Mouse (Mus musculus) adrenal gland, adult (tissue): ENCODE measurements around the gene Gm20594.

Experiments
- DNase-seq, 2 experiments: peaks; one replicate each; pipeline ENCODE4 v3.0.0; 2022 to 2023; ENCODE audit warnings: low spot score in 1 of 2; ENCODE audit not compliant: inconsistent age in 2 of 2

Gm20594 gene

DNA sequence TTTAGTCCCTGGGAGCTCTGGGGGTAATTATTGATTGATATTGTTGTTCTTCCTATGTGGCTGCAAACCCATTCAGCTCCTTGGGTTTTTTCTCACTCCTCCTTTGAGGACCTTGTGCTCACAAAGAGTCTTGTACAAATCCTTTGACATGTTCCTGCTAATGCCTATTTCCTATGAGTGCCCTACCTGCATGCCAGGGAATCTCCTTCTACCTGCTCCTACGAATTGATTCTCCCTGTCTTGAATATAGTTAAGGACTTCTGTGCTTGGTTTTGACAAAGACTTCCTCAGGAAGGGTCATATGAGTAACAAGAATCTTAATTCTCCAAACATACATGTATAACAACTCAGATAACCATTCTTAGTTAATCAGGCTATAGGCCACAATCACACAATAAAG lies at the start of gene Gm20594:
TSS of gene Gm20594 (plus strand) at position 301 of the 400 bp plus-strand sequence.
- DNase-seq, result no peak

DNA sequence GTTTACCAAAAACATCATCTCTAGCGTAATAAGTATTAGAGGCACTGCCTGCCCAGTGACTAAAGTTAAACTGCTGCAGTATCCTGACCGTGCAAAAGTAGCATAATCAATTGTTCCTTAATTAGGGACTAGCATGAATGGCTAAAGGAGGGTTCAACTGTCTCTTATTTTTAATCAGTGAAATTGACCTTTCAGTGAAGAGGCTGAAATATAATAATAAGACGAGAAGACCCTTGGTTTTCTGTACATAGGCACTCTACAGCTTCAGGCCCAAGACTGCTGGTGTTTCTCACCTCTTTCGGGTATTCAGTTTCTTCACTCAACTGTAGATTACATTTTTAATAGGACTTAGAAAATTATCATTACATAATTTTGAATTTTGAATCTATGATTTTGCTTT lies 398 bp downstream of the Gm20594 start:
- DNase-seq, result no peak

DNA sequence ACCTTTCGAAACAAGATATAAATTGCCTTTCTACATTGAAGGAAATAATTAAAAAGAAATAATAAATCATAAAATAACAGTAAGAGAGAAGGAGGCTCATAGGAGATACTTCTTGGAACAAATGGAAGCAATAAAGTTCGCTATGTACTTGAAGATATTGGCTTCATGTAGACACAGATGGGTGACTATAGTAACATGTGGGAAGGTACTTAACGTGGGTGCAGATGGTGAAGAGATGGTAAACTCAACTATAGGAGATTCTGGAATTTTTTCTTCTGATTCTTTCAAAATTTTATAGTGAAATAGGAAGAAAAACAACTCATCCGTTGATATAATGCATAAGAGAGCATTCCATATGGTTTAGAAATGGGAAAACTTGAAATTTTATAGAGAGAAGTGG lies 16.1 kb downstream of the Gm20594 start:
- DNase-seq, result no peak

DNA sequence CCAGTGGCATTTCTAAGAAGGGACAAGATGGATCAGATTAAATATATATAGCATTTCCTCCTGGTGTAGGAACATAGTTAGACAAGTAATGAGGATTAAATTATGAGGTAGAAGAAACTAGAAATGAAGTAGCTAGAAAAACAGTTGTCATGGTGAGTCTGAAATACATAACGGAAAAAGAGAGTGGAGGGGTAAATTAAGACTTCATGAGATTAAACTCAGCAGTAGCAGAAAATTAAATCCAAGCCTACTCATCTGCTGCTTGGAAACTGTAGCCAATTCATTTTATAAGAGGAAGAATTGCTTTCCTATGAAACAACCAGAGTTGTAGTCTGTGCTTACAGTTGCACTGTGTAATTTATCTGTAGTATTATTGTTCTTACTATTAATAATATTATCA lies 29.1 kb downstream of the Gm20594 start:
- no peak for DNase-seq
